Mouse (Mus musculus) testis, adult 2 months (tissue): Measurements from ENCODE around the gene Creb5.

ENCODE experiments used
- CTCF ChIP-seq: fragments of 200-500 bp; IDR thresholded peaks from 2 replicates; pipeline ENCODE4 v1.5.1; 2012; ENCODE audit warnings: low read depth, mild to moderate bottlenecking, inconsistent platforms, low read length, moderate library complexity; ENCODE audit not compliant: control insufficient read depth, insufficient read depth, insufficient replicate concordance
- POLR2A ChIP-seq: fragments of 200-500 bp; IDR thresholded peaks from 2 replicates; pipeline ENCODE4 v1.6.1; 2012; ENCODE audit warnings: low read depth, mild to moderate bottlenecking, inconsistent platforms, low read length, moderate library complexity; ENCODE audit not compliant: control insufficient read depth

GRCm38 (mm10) chr6:53508847-53509494, 221.9 kb downstream of the Creb5 start:
- TF ChIP-seq CTCF (no peak), POLR2A (no peak)
